Comparison of ENCODE assay signal across 11 mouse cellular contexts in genomic region chr5:53934826-53935225, GRCm38 (mm10).
"Had no signal": no experiment of that assay in that cellular context is flagged by ENCODE, and none has a peak within 500 bp of the region (broad histone marks: within the 10 kb centered on the region; RNA-seq: fewer than 3 reads in every experiment).

No protein-coding gene starts in this region.

- ATAC-seq: midbrain, embryonic 15.5 days had no signal

- H3K27me3 ChIP-seq: liver, embryonic 15.5 days; megakaryocyte, embryonic 14.5 days; midbrain, embryonic 15.5 days had no signal

- H3K4me2 ChIP-seq: liver, embryonic 11.5 days; liver, embryonic 15.5 days; midbrain, embryonic 11.5 days; midbrain, embryonic 15.5 days had no signal

- H3K9ac ChIP-seq: liver, embryonic 15.5 days; midbrain, embryonic 15.5 days had no signal

- H3K4me3 ChIP-seq: left cerebral cortex, adult 2 months; limb, embryonic 10.5 days; liver, embryonic 15.5 days; megakaryocyte, embryonic 14.5 days; midbrain, embryonic 15.5 days had no signal

- H3K27ac ChIP-seq: left cerebral cortex, adult 2 months; limb, embryonic 10.5 days; liver, embryonic 15.5 days; midbrain, embryonic 15.5 days had no signal

- DNase-seq: kidney, postnatal 25 days; lung, adult 2 months; lung, postnatal 4 days; right cerebral cortex, postnatal 14 days had no signal

- H3K4me1 ChIP-seq: limb, embryonic 10.5 days; midbrain, embryonic 15.5 days had no signal

- H3K9me3 ChIP-seq: limb, embryonic 10.5 days; liver, embryonic 15.5 days; megakaryocyte, embryonic 14.5 days; midbrain, embryonic 15.5 days had no signal

- H3K36me3 ChIP-seq: limb, embryonic 10.5 days; liver, embryonic 15.5 days; midbrain, embryonic 15.5 days had no signal
